Mouse (Mus musculus) inflammation-experienced regulatory T-cells, adult 16 weeks (primary cell): ENCODE data around the gene Reg3a. TPM values are rescaled to one million over a fixed set of nuclear protein-coding genes. Genes with fewer than 3 reads are reported as not detected.

ENCODE experiments used
- polyA plus RNA-seq: library from polyadenylated mRNA; unstranded; fragments of 100-300 nt; shearing (Covaris generic); gene quantifications from one replicate; pipeline ENCODE4 v1.2.1, GENCODE M21; 2017

Reg3a gene
- polyA plus RNA-seq, result not detected

GRCm38 (mm10) chr6:78380409-78380808, at the start of gene Reg3a:
Reg3a (plus strand) TSS chr6:78380709.

GRCm38 (mm10) chr6:78370357-78370756, 10.2 kb upstream of the Reg3a start, which contains the start of gene Reg3b:
Reg3b (plus strand) TSS chr6:78370657.

DNA sequence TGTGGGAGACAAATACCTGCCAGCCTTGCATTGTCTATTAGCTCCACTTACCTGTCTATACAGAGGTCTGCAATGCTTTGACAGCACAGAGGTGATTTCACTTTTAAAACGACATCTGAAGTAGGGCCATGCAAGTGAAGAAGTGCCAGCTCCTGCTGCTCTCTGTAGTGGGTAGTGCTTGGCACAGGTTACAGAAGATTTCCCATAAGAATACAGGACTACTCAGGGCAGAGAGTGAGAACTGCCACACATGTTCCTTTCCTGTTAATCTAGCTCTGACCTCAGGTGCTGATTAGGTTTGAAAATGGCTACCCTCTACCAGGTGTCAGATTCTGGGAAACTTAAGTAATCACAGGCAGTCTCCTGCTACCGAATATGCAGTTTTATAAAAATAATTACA, 1.7 kb upstream of the Reg3a start, which contains the start of gene Reg3d:
Gene Reg3d (minus strand): TSS at position 101 of the 400 bp plus-strand sequence.

GRCm38 (mm10) chr6:78395323-78395722, 14.8 kb downstream of the Reg3a start, which contains the start of gene Reg2:
Reg2 (plus strand) TSS chr6:78395623.

DNA sequence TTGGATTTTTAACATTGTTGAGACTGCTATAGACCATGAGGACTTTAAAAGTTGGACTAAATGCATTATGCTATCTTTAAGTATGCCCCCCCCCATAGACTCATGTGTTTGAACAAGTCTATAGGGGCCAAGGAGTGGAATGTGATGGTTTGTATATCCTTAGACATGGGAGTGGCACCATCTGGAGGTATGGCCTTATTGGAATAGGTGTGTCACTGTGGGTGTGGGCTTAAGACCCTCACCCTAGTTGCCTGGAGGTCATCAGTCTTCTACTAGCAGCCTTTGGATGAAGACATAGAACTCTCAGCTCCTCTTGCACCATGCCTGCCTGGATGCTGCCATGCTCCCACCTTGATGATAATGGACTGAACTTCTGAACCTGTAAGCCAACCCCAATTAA, 41.9 kb downstream of the Reg3a start, which contains the start of gene Reg1:
Gene Reg1 (plus strand): TSS at position 301 of the 400 bp plus-strand sequence.

Other genes starting within 250 kb of the Reg3a start
- gene Reg3b, start 10.1 kb upstream of the Reg3a start, polyA plus RNA-seq, result not detected
- gene Reg3d, start 1.8 kb upstream of the Reg3a start, polyA plus RNA-seq, result not detected
- gene Reg2, start 14.9 kb downstream of the Reg3a start, polyA plus RNA-seq, result not detected
- not detected for gene Reg1, start 42.0 kb downstream of the Reg3a start, polyA plus RNA-seq
- not detected for gene Reg3g, start 88.2 kb downstream of the Reg3a start, polyA plus RNA-seq